Mouse (Mus musculus) neural tube, embryonic 15.5 days (tissue): ENCODE results near the gene Ifitm2. TPM values are rescaled to one million over a fixed set of nuclear protein-coding genes. Genes with fewer than 3 reads are reported as not detected.

ENCODE experiments used
- ATAC-seq: fragments of 200-750 bp; cut with Nextera tagmentation; 2 replicates; pipeline ENCODE4 v1.8.0; 2017; ENCODE audit warnings: mild to moderate bottlenecking, moderate TSS enrichment, moderate library complexity; ENCODE audit not compliant: low FRiP score
- H3K27ac ChIP-seq: fragments of 300-500 bp; sonication (generic); replicated peaks from 2 replicates; pipeline ENCODE4 v1.5.1; 2015; ENCODE audit warnings: mild to moderate bottlenecking, inconsistent platforms
- H3K27me3 ChIP-seq: fragments of 300-500 bp; sonication (generic); replicated peaks from 2 replicates; pipeline ENCODE4 v1.6.1; 2015; ENCODE audit warnings: inconsistent platforms
- H3K36me3 ChIP-seq: fragments of 300-500 bp; sonication (generic); 2 replicates; pipeline ENCODE4 v1.6.1; 2015; ENCODE audit warnings: inconsistent platforms
- H3K4me1 ChIP-seq: fragments of 300-500 bp; sonication (generic); 2 replicates; pipeline ENCODE4 v1.6.1; 2015; ENCODE audit warnings: inconsistent platforms
- H3K4me2 ChIP-seq: fragments of 300-500 bp; sonication (generic); 2 replicates; pipeline ENCODE4 v1.6.1; 2015; ENCODE audit warnings: inconsistent platforms, mild to moderate bottlenecking, moderate library complexity
- H3K4me3 ChIP-seq: fragments of 300-500 bp; sonication (generic); replicated peaks from 2 replicates; pipeline ENCODE4 v1.5.1; 2015; ENCODE audit warnings: mild to moderate bottlenecking, inconsistent platforms
- H3K9ac ChIP-seq: fragments of 300-500 bp; sonication (generic); replicated peaks from 2 replicates; pipeline ENCODE4 v1.6.1; 2015; ENCODE audit warnings: mild to moderate bottlenecking, inconsistent platforms
- H3K9me3 ChIP-seq: fragments of 300-500 bp; sonication (generic); replicated peaks from 2 replicates; pipeline ENCODE4 v1.6.1; 2016; ENCODE audit warnings: inconsistent platforms
- WGBS: fragments of 180-500 bp; shearing (Covaris S2); methylation state at CpG from one replicate; pipeline ENCODE4 v1.1.7; 2015; ENCODE audit warnings: mixed read lengths; 5-methylcytosine and 5-hydroxymethylcytosine counted together
- polyA plus RNA-seq: library from polyadenylated mRNA; unstranded; fragments of >200 nt; fragmentation: Nextera tagmentation; extraction: Ambion mirVana; gene quantifications from 2 replicates; pipeline ENCODE4 v1.2.1, GENCODE M21; 2015

The Ifitm2 gene
- polyA plus RNA-seq, 1 experiment from 2014 or later: 197 TPM

DNA sequence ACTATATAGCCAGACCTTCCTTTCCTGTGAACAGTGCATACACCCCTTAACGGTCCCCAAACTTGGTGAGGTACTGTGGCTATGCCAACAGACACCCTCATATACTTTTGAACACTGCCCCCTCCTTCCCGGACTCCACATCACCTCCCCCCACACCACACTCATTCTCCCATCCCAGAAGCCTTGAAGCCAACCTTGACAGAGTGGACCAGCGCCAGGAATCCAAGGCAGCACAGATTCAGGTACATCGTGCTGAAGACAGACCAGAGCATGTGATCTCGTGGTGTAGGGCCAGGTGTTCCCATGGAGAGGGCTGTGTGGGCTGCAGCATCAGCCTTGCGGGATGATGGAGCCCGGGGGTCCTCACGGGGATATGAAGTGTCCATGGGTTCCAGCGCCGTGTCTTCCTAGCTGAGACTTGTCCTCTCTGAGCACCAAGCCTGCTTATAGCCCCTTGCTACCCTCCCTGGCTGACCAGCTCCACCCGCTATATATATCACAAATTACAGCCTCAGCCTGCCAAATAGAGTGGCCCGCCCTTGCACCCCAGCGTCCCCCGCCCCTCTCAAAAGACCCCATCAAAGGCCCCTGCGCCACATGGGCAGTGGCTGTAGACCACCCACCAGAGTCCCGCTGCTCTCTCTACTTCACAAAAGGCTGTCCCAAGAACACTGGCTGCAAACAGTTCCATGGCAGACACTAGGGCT is 5.8 kb downstream of the Ifitm2 start, which contains the start of gene Ifitm5:
Gene Ifitm5, minus strand, starts transcription at position 468 of the 707 bp plus-strand sequence.
- 52% methylated on average over 16 of the region's 16 CpGs for WGBS
- no peak within 1 kb of the TSS for H3K4me2 ChIP-seq

DNA sequence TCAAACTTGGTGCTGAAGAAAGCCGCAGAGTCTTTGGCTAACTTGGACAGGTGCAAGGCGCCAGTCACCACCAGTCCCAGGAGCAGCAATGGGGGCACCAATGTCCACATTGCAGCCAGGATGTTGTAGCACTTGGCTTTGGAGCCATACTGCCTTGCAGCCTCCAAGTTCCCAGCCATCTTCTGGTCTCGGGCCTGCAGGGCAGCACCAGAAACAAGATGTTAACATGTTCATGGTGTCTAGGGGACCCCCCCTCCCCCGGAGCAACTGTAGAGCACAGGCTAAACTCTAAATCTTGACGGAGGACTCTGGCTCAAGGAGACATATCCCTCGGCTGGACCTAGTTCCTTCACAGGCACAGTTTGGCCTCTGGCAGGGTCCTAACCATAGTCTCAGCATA is 6.5 kb downstream of the Ifitm2 start:
- no peak overlapping the region for H3K27ac ChIP-seq
- no peaks in the 10 kb centered on the region for H3K36me3 ChIP-seq
- H3K9me3 ChIP-seq: no peaks in the 10 kb centered on the region
- 92% methylated on average over 6 of the region's 6 CpGs for WGBS
- H3K4me1 ChIP-seq: peaks cover 14% of the 10 kb centered on the region; the same call in 1 of the 2 replicates
- H3K4me2 ChIP-seq: no peak overlapping the region
- H3K4me3 ChIP-seq: no peak overlapping the region
- no peak for ATAC-seq
- H3K9ac ChIP-seq: no peak overlapping the region
- H3K27me3 ChIP-seq: no peaks in the 10 kb centered on the region

More for the DNA sequence above, 5.8 kb downstream of the Ifitm2 start, which contains the start of gene Ifitm5:
- no peaks in the 10 kb centered on the region for H3K9me3 ChIP-seq
- peak within 1 kb of the TSS; percentile 35; the same call in 1 of the 2 replicates for H3K27ac ChIP-seq
- H3K4me3 ChIP-seq: no peak within 1 kb of the TSS
- H3K4me1 ChIP-seq: peaks cover 18% of the 10 kb centered on the region; the same call in 1 of the 2 replicates
- H3K9ac ChIP-seq: no peak within 1 kb of the TSS
- H3K27me3 ChIP-seq: no peaks in the 10 kb centered on the region
- no peak for ATAC-seq
- H3K36me3 ChIP-seq: no peaks in the 10 kb centered on the region

DNA sequence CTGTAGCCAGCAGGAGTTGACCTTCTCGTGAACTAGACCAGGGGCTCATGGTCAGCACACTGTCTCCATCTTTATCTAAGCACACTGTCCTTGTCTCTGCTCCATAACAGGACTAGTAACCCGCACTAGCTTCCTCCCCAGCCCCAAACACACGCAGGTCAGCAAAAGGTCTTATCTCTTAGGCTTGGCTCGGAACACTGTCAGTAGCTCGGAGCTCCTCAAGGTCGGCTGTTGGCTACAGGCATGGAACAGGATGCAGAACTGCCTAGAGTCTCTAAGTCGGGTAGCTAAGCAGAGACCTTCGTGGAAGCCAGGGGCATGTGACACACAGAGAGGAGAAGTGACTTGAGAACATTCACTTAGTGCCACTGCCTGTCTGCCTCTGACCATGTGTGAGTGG is 7.6 kb downstream of the Ifitm2 start:
- ATAC-seq: no peak
- no peak overlapping the region for H3K4me3 ChIP-seq
- no peaks in the 10 kb centered on the region for H3K9me3 ChIP-seq
- H3K27ac ChIP-seq: no peak overlapping the region
- no peaks in the 10 kb centered on the region for H3K27me3 ChIP-seq
- H3K9ac ChIP-seq: no peak overlapping the region
- H3K4me2 ChIP-seq: no peak overlapping the region
- no peaks in the 10 kb centered on the region for H3K36me3 ChIP-seq
- H3K4me1 ChIP-seq: peaks cover 10% of the 10 kb centered on the region; the same call in 1 of the 2 replicates
- 88% methylated on average over 8 of the region's 8 CpGs for WGBS

DNA sequence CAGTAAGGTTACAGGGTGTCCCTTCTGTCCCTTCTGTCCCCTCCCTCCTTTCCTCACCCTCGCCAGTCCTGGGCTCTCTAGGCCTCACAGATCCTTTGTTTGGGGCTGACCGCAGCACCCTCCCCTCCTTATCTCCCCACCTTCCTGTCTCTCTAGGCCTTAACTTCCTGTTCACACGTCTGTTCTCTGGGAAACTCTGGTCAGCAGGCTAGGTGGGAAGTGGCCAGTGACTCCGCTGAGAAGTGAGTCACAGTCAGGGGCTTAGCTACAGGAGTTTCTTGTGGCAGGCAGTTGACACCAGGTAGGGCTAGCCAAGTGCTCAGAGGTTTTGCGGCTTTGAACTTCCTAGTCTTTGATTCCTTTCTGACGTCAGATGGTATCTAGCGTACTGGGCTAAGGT is 8.8 kb downstream of the Ifitm2 start:
- Histone ChIP-seq H3K4me1 (peaks cover 13% of the 10 kb centered on the region; the same call in 1 of the 2 replicates), H3K27ac (no peak overlapping the region), H3K36me3 (no peaks in the 10 kb centered on the region), H3K9me3 (no peaks in the 10 kb centered on the region), H3K9ac (no peak overlapping the region), H3K4me3 (no peak overlapping the region), H3K4me2 (no peak overlapping the region), H3K27me3 (no peaks in the 10 kb centered on the region)
- no peak for ATAC-seq
- 76% methylated on average over 7 of the region's 7 CpGs for WGBS

DNA sequence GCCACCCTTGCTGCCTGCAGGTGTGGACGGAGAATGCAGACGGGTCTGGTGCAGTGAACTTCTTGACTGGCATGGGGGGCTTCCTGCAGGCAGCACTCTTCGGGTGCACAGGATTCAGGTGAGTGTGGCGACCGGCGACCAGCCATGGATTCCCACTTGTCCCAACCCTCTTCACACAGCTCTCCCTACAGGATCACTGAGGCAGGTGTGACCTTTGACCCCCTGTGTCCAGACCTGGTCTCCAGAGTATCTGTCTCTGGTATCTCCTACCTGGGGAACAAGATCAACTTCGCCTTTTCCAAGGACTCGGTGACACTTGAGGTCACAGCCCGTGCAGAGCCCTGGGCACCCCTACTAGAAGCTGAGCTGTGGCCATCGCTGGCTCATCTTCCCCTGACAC is 9.5 kb downstream of the Ifitm2 start:
- Histone ChIP-seq H3K9me3 (no peaks in the 10 kb centered on the region), H3K36me3 (no peaks in the 10 kb centered on the region), H3K4me3 (no peak overlapping the region), H3K27ac (no peak overlapping the region), H3K4me1 (peaks cover 17% of the 10 kb centered on the region), H3K27me3 (no peaks in the 10 kb centered on the region), H3K4me2 (no peak overlapping the region), H3K9ac (no peak overlapping the region)
- ATAC-seq: no peak
- WGBS: 90% methylated on average over 10 of the region's 10 CpGs

DNA sequence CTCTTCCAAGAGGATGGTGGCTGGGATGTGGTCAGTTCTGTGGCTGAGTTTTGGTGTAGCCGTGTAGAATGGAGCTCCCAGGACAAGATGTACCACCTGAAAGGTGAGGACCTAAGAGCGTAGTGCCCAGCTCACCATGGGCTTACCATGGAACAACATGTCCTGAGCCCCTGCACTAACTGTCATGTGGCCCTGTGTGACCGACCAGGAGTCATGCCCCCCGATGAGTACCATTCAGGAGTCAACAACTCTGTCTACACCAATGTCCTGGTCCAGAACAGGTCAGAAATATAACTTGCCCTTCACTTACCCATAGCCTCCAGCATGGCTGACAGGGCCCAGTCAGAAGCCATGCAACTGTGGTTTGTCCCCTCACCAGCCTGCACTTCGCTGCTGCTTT is 10.5 kb downstream of the Ifitm2 start:
- Histone ChIP-seq H3K27ac (no peak overlapping the region), H3K27me3 (no peaks in the 10 kb centered on the region), H3K36me3 (no peaks in the 10 kb centered on the region), H3K4me1 (peaks cover 15% of the 10 kb centered on the region), H3K9ac (no peak overlapping the region), H3K9me3 (no peaks in the 10 kb centered on the region), H3K4me3 (no peak overlapping the region), H3K4me2 (no peak overlapping the region)
- ATAC-seq: no peak
- WGBS: 93% methylated on average over 5 of the region's 5 CpGs

DNA sequence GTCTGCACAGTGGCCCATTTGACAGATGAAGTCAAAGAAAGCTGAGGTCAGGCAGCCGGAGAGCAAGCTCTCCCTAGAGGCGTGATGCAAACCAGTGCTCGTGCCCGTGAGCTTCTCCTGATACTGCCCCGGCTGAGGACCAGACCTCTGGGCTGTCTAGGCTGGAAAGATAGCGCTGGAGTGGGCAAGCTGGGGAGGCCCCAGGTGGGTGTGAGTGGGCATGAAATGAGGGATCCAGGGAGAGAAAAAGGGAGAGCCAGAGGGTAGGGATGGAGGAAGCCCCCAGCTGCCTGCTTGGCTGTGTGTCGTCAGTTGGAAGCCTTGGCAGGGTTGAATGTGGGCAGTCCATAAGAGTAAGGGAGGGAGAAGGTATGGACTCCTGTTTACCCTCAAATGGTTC is 11.6 kb downstream of the Ifitm2 start:
- WGBS: 92% methylated on average over 7 of the region's 7 CpGs
- no peak for ATAC-seq

DNA sequence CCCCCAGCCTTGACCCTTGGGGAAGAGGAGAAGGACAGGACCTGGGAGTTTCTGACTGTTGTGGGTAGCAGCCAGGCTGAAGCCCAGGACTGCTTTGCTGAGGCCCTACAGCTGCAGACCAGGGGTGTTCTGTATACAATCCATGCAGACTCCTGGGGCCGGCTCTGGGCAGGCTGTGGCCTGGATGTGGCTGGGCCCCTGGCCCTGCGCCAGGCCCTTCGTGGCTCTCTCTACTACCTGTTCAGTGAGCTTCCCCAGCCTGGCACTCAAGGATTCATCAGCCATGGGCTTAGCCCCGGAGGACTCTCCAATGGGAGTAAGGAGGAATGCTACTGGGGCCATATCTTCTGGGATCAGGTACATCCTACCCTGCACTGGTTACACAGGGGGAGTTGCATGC is 12.4 kb downstream of the Ifitm2 start:
- H3K27me3 ChIP-seq: no peaks in the 10 kb centered on the region
- no peak overlapping the region for H3K9ac ChIP-seq
- H3K27ac ChIP-seq: no peak overlapping the region
- H3K36me3 ChIP-seq: no peaks in the 10 kb centered on the region
- 83% methylated on average over 4 of the region's 4 CpGs for WGBS
- no peaks in the 10 kb centered on the region for H3K9me3 ChIP-seq
- no peak overlapping the region for H3K4me2 ChIP-seq
- no peak overlapping the region for H3K4me3 ChIP-seq
- no peak for ATAC-seq
- peaks cover 27% of the 10 kb centered on the region for H3K4me1 ChIP-seq

More for the DNA sequence above, 11.6 kb downstream of the Ifitm2 start:
- no peak overlapping the region for H3K4me3 ChIP-seq
- H3K9ac ChIP-seq: no peak overlapping the region
- H3K27ac ChIP-seq: no peak overlapping the region
- no peaks in the 10 kb centered on the region for H3K27me3 ChIP-seq
- H3K4me2 ChIP-seq: no peak overlapping the region
- H3K36me3 ChIP-seq: no peaks in the 10 kb centered on the region
- H3K9me3 ChIP-seq: no peaks in the 10 kb centered on the region
- H3K4me1 ChIP-seq: peaks cover 25% of the 10 kb centered on the region

DNA sequence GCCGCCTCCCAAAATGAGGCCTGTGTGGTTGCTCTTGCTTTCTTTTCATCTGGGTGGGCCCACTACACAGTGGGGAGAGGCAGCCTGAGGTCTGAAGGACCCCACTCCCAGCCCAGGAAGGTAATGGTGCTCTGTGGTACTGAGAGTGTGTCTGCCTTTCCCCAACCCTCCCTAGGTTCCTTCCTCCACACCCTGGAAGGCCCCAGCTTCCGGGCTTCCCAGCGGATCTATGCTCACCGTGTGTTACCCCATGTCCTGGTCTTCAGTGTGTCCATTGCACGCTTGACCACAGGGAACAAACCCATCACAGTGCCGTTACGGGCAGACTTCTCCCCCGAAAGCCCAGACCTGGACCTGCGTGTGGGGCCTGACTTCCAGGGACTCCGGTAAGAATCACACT is 13.0 kb downstream of the Ifitm2 start:
- H3K9me3 ChIP-seq: no peaks in the 10 kb centered on the region
- WGBS: 92% methylated on average over 10 of the region's 10 CpGs
- no peak overlapping the region for H3K4me3 ChIP-seq
- no peak for ATAC-seq
- no peak overlapping the region for H3K4me2 ChIP-seq
- H3K27me3 ChIP-seq: no peaks in the 10 kb centered on the region
- H3K4me1 ChIP-seq: peaks cover 27% of the 10 kb centered on the region
- no peak overlapping the region for H3K27ac ChIP-seq
- H3K36me3 ChIP-seq: no peaks in the 10 kb centered on the region
- H3K9ac ChIP-seq: no peak overlapping the region

DNA sequence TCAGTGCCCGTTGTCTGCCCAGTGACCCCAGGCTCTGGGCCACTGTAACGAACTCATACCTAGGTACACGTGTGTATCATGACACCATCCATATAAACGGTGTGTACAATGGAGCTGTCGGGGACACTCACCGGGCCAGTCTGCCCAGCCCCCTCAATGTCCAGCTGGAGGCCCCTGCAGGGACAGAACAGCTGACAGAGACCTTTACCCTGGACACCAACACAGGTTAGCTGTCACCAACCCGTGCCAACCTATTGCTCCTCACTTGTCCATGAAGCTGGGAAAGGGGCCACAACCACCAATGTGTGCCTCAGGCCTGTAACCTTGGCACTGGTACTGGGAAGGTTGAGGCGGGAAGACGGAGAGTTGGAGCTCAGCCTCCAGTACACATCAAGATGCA is 13.4 kb downstream of the Ifitm2 start:
- H3K27me3 ChIP-seq: no peaks in the 10 kb centered on the region
- H3K27ac ChIP-seq: peak overlapping the region; percentile 77
- H3K4me1 ChIP-seq: peaks cover 27% of the 10 kb centered on the region
- H3K4me3 ChIP-seq: peak overlapping the region; percentile 42
- H3K36me3 ChIP-seq: no peaks in the 10 kb centered on the region
- 0 out of 2 replicates have a peak overlapping the region, but pooled peaks have one; percentile 40 for H3K9ac ChIP-seq
- H3K9me3 ChIP-seq: no peaks in the 10 kb centered on the region
- 67% methylated on average over 9 of the region's 9 CpGs for WGBS
- peak overlapping the region; percentile 58 for H3K4me2 ChIP-seq
- no peak for ATAC-seq

DNA sequence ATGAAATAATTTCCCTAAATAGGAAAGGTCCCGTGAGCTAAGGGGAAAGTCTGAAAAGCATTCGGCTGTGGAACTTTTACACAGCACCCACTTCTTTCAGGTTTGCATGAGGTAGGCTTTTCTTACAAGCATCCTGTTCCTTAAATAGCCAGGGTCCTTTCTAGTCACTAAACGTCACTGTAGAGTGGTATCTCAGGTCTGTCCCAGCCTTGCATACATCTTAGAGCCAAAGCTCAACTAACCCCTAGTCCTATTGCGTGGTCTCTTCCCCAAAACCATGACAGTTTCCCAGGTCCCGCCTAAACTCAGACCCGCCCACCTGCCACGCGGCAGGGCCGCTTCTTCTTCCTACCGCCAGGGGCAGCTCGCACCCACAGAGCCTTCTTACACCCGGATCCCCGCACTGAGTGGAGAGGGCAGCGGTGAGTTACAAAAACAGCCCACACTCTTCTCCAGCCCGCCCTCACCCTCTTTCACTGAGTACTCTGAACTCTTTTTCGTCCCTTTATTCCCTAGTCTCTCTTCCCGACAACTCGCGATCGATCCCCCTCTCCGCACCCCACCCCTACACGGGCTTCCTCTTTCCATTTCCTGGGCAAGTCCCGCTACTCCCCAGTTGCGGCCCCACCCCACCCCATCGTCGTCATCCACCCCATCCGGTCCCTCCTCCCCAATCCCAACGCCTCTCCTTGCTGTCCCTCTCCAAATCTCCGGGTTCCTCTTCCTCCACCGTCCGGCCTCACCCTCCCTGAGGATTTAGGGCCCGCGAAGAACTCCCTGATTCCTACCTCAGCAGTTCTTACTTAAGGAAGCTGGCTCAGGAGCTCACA is 14.3 kb downstream of the Ifitm2 start, which contains the start of gene Pgghg:
Gene Pgghg, plus strand, starts transcription at position 170 of the 830 bp plus-strand sequence.
- WGBS: 3% methylated on average over 33 of the region's 33 CpGs
- peak; percentile 70 for ATAC-seq
- no peaks in the 10 kb centered on the region for H3K36me3 ChIP-seq

More for the DNA sequence above, 14.3 kb downstream of the Ifitm2 start, which contains the start of gene Pgghg:
- H3K4me3 ChIP-seq: peak within 1 kb of the TSS; percentile 42
- H3K9ac ChIP-seq: peak within 1 kb of the TSS; percentile 40
- H3K4me1 ChIP-seq: peaks cover 27% of the 10 kb centered on the region
- peak within 1 kb of the TSS; percentile 58 for H3K4me2 ChIP-seq
- H3K9me3 ChIP-seq: no peaks in the 10 kb centered on the region
- H3K27me3 ChIP-seq: no peaks in the 10 kb centered on the region
- peak within 1 kb of the TSS; percentile 77 for H3K27ac ChIP-seq
